Mouse (Mus musculus): ENCODE measurements around the gene Vill. TPM values are rescaled to one million over a fixed set of nuclear protein-coding genes. Genes with fewer than 3 reads are reported as not detected.

Vill gene
- 1.2 to 6.7 TPM (median 3.5 TPM) in 4 replicates for total RNA-seq (2023)

GRCm38 (mm10) chr9:119052154-119052944 is at the start of gene Vill:
Gene Vill (plus strand): TSS chr9:119052778.

GRCm38 (mm10) chr9:119093419-119094295 is 41.1 kb downstream of the Vill start, which contains the start of gene Plcd1:
Gene Plcd1 (minus strand): TSS chr9:119093502.

GRCm38 (mm10) chr9:119101992-119102782 is 49.6 kb downstream of the Vill start, which contains the start of gene Dlec1:
Gene Dlec1 (plus strand): TSS chr9:119102478.

Other genes with a start within 250 kb of the Vill start
- gene Ctdspl, start 126.3 kb upstream of the Vill start, total RNA-seq (2023) = 0.22 TPM in 1 of 4 replicates, not detected in the others
- gene Plcd1, start 40.7 kb downstream of the Vill start, total RNA-seq (2023) = not detected in 4 replicates
- 0.24 to 1.2 TPM in 2 of 4 replicates, not detected in the others for gene Dlec1, start 49.7 kb downstream of the Vill start, total RNA-seq (2023)
- gene Acaa1b, start 104.3 kb downstream of the Vill start, total RNA-seq (2023) = 0.49 to 1.4 TPM (median 1.0 TPM) in 4 replicates
- gene Gm47289, start 106.4 kb downstream of the Vill start, total RNA-seq (2023) = not detected in 4 replicates
- gene Slc22a13, start 156.3 kb downstream of the Vill start, total RNA-seq (2023) = 0.60 TPM in 1 of 4 replicates, not detected in the others